Mouse (Mus musculus): ENCODE results near the gene Ntf5. TPM values are rescaled to one million over a fixed set of nuclear protein-coding genes. Genes with fewer than 3 reads are reported as not detected.
"Not testable (repeated sequence)": the region's sequence is repeated elsewhere in the genome, so short reads cannot be mapped to it uniquely, and the experiment has no call there.

The Ntf5 gene
- polyA plus RNA-seq, 1 experiment from 2014 or later = 3.0 TPM

GRCm38 (mm10) chr7:45374620-45375019, 38.9 kb upstream of the Ntf5 start:
- Histone ChIP-seq H3K4me2 (replicated peaks) (no peak overlapping the region), H3K4me1 (peaks cover 16% of the 10 kb centered on the region), H3K4me3 (no peak overlapping the region), H3K27ac (no peak overlapping the region), H3K36me3 (peaks cover 75% of the 10 kb centered on the region), H3K9me3 (no peaks in the 10 kb centered on the region), H3K9ac (no peak overlapping the region), H3K27me3 (peaks cover 6% of the 10 kb centered on the region)
- 92% methylated on average over 8 of the region's 8 CpGs for WGBS
- ATAC-seq (ENCODE audit: low FRiP score, low read depth) = no peak

- no peak for ATAC-seq (ENCODE audit: low FRiP score, low read depth)
- Histone ChIP-seq H3K4me2 (replicated peaks) (no peak overlapping the region), H3K9me3 (no peaks in the 10 kb centered on the region), H3K4me3 (no peak overlapping the region), H3K4me1 (peaks cover 4% of the 10 kb centered on the region; the same call in 1 of the 2 replicates), H3K27ac (no peak overlapping the region), H3K27me3 (no peaks in the 10 kb centered on the region), H3K9ac (no peak overlapping the region), H3K36me3 (peaks cover 89% of the 10 kb centered on the region)
- 96% methylated on average over 1 of the region's 1 CpGs for WGBS
Measured at GRCm38 (mm10) chr7:45376057-45376456, 37.4 kb upstream of the Ntf5 start.

- peaks cover 98% of the 10 kb centered on the region for H3K36me3 ChIP-seq
- no peak overlapping the region for H3K4me2 ChIP-seq (replicated peaks)
- H3K27me3 ChIP-seq = no peaks in the 10 kb centered on the region
- no peak overlapping the region for H3K27ac ChIP-seq
- H3K4me3 ChIP-seq = no peak overlapping the region
- ATAC-seq (ENCODE audit: low FRiP score, low read depth) = no peak
- H3K9me3 ChIP-seq = no peaks in the 10 kb centered on the region
- WGBS = 81% methylated on average over 3 of the region's 3 CpGs
- H3K9ac ChIP-seq = no peak overlapping the region
- H3K4me1 ChIP-seq = no peaks in the 10 kb centered on the region
Measured at GRCm38 (mm10) chr7:45386077-45386476, 27.4 kb upstream of the Ntf5 start.

GRCm38 (mm10) chr7:45395129-45395541, 18.4 kb upstream of the Ntf5 start:
- Histone ChIP-seq H3K4me2 (replicated peaks) (peak overlapping the region; percentile 100), H3K27me3 (no peaks in the 10 kb centered on the region), H3K9me3 (no peaks in the 10 kb centered on the region), H3K36me3 (peaks cover 25% of the 10 kb centered on the region), H3K4me1 (peaks cover 16% of the 10 kb centered on the region), H3K4me3 (peak overlapping the region; percentile 76), H3K27ac (peak overlapping the region; percentile 99), H3K9ac (peak overlapping the region; percentile 90)
- ATAC-seq (ENCODE audit: low FRiP score, low read depth) = peak; percentile 76
- WGBS = under 1% methylated on average over 18 of the region's 20 CpGs

GRCm38 (mm10) chr7:45395578-45396336, 17.7 kb upstream of the Ntf5 start, which contains the start of gene Snrnp70:
TSS of gene Snrnp70 (minus strand) at chr7:45395742.
- H3K9me3 ChIP-seq = no peaks in the 10 kb centered on the region
- peak within 1 kb of the TSS; percentile 76 for H3K4me3 ChIP-seq
- H3K9ac ChIP-seq = peak within 1 kb of the TSS; percentile 90
- peaks cover 16% of the 10 kb centered on the region for H3K4me1 ChIP-seq
- peaks cover 19% of the 10 kb centered on the region for H3K36me3 ChIP-seq
- under 1% methylated on average over 60 of the region's 60 CpGs for WGBS
- no peaks in the 10 kb centered on the region for H3K27me3 ChIP-seq
- peak within 1 kb of the TSS; percentile 100 for H3K4me2 ChIP-seq (replicated peaks)
- ATAC-seq (ENCODE audit: low FRiP score, low read depth) = peak; percentile 96
- peak within 1 kb of the TSS; percentile 99 for H3K27ac ChIP-seq

- H3K4me3 ChIP-seq = peak overlapping the region; percentile 76
- H3K27ac ChIP-seq = peak overlapping the region; percentile 75; the same call in 1 of the 2 replicates
- 4% methylated on average over 3 of the region's 3 CpGs for WGBS
- peak overlapping the region; percentile 63 for H3K4me2 ChIP-seq (replicated peaks)
- not testable (repeated sequence) for ATAC-seq (ENCODE audit: low FRiP score, low read depth); H3K9me3 ChIP-seq; H3K27me3 ChIP-seq
- H3K4me1 ChIP-seq = peaks cover 16% of the 10 kb centered on the region
- peak overlapping the region; percentile 62; the same call in 1 of the 2 replicates for H3K9ac ChIP-seq
- peaks cover 14% of the 10 kb centered on the region for H3K36me3 ChIP-seq
Measured at GRCm38 (mm10) chr7:45396337-45396775, 17.1 kb upstream of the Ntf5 start.

GRCm38 (mm10) chr7:45396787-45397186, 16.7 kb upstream of the Ntf5 start:
- no peak overlapping the region for H3K9ac ChIP-seq
- peaks cover 10% of the 10 kb centered on the region for H3K36me3 ChIP-seq
- H3K27ac ChIP-seq = no peak overlapping the region
- whole genome bisulfite sequencing = 88% methylated on average over 2 of the region's 2 CpGs
- no peaks in the 10 kb centered on the region for H3K27me3 ChIP-seq
- no peak overlapping the region for H3K4me3 ChIP-seq
- ATAC-seq (ENCODE audit: low FRiP score, low read depth) = no peak
- no peaks in the 10 kb centered on the region for H3K9me3 ChIP-seq
- peaks cover 16% of the 10 kb centered on the region for H3K4me1 ChIP-seq
- no peak overlapping the region for H3K4me2 ChIP-seq (replicated peaks)

- no peak overlapping the region for H3K4me3 ChIP-seq
- 58% methylated on average over 10 of the region's 10 CpGs for WGBS
- no peak overlapping the region for H3K9ac ChIP-seq
- H3K36me3 ChIP-seq = no peaks in the 10 kb centered on the region
- ATAC-seq (ENCODE audit: low FRiP score, low read depth) = no peak
- H3K4me2 ChIP-seq (replicated peaks) = no peak overlapping the region
- H3K9me3 ChIP-seq = no peaks in the 10 kb centered on the region
- H3K4me1 ChIP-seq = peaks cover 14% of the 10 kb centered on the region
- H3K27ac ChIP-seq = no peak overlapping the region
- H3K27me3 ChIP-seq = peaks cover 20% of the 10 kb centered on the region
Measured at GRCm38 (mm10) chr7:45401521-45402085, 11.9 kb upstream of the Ntf5 start.

- Histone ChIP-seq H3K9me3 (no peaks in the 10 kb centered on the region), H3K9ac (no peak overlapping the region), H3K27me3 (peaks cover 41% of the 10 kb centered on the region), H3K4me1 (peaks cover 17% of the 10 kb centered on the region), H3K4me2 (replicated peaks) (no peak overlapping the region), H3K36me3 (no peaks in the 10 kb centered on the region), H3K4me3 (no peak overlapping the region), H3K27ac (no peak overlapping the region)
- 48% methylated on average over 6 of the region's 6 CpGs for WGBS
- ATAC-seq (ENCODE audit: low FRiP score, low read depth) = no peak
Measured at GRCm38 (mm10) chr7:45403532-45404261, 9.8 kb upstream of the Ntf5 start.

- H3K4me1 ChIP-seq = peaks cover 17% of the 10 kb centered on the region
- H3K36me3 ChIP-seq = no peaks in the 10 kb centered on the region
- peaks cover 57% of the 10 kb centered on the region for H3K27me3 ChIP-seq
- peak within 1 kb of the TSS; percentile 57 for H3K9ac ChIP-seq
- peak within 1 kb of the TSS; percentile 48 for H3K4me3 ChIP-seq
- WGBS = 12% methylated on average over 28 of the region's 28 CpGs
- H3K9me3 ChIP-seq = no peaks in the 10 kb centered on the region
- H3K4me2 ChIP-seq (replicated peaks) = peak within 1 kb of the TSS; percentile 72
- 0 out of 2 replicates have a peak, but pooled peaks have one; percentile 25 for ATAC-seq (ENCODE audit: low FRiP score, low read depth)
- no peak within 1 kb of the TSS for H3K27ac ChIP-seq
Measured at GRCm38 (mm10) chr7:45405091-45406075, 8.1 kb upstream of the Ntf5 start, which contains the start of gene Kcna7. TSS of gene Kcna7 (plus strand) at chr7:45405653.

All from limb, embryonic 13.5 days (tissue).